Mouse (Mus musculus): ENCODE results near the gene Cpeb2.

DNA sequence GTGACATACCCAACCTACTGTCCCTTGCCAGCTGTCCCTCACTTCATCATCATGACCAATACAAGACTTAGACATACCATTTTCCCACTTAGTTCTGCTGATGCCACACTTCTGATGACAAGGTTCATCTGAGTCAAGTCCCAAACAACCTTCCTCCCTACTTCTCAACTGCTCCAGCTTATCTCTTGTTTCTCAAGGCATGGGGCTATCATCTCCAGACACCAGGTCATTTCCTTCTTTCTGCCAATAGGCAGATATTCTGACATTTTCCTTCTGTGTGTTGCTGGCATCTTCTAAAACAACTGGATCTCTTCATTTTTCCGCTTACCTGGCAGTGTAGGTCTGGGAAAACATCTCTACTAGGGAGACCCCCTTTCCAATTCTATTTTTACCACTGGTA is 104.2 kb downstream of the Cpeb2 start:
- TF ChIP-seq POLR2A (IDR thresholded peaks at IDR 0.05; ENCODE audit: low read depth, low read length) (no peak), CTCF (IDR thresholded peaks at IDR 0.05; ENCODE audit: borderline replicate concordance, insufficient read depth, low read length) (no peak)
